Mouse (Mus musculus) forebrain, embryonic 16.5 days (tissue): Measurements from ENCODE around the gene Olfr1508. TPM values are rescaled to one million over a fixed set of nuclear protein-coding genes. Genes with fewer than 3 reads are reported as not detected.
"Not testable (repeated sequence)": the region's sequence is repeated elsewhere in the genome, so short reads cannot be mapped to it uniquely, and the experiment has no call there.

Experiments
- ATAC-seq: fragments of 200-750 bp; cut with Nextera tagmentation; 2 replicates; pipeline ENCODE4 v1.8.0; 2017; ENCODE audit warnings: mild to moderate bottlenecking, moderate library complexity
- H3K27ac ChIP-seq: fragments of 300-500 bp; sonication (generic); 2 replicates; pipeline ENCODE4 v1.5.1; 2014; ENCODE audit warnings: low read length, control low read depth
- H3K27me3 ChIP-seq: fragments of 300-500 bp; sonication (generic); replicated peaks from 2 replicates; pipeline ENCODE4 v1.6.1; 2014; ENCODE audit warnings: low read length; ENCODE audit not compliant: control insufficient read depth, insufficient read depth
- H3K36me3 ChIP-seq: fragments of 300-500 bp; sonication (generic); 2 replicates; pipeline ENCODE4 v1.6.1; 2014; ENCODE audit not compliant: control insufficient read depth, insufficient read depth
- H3K4me1 ChIP-seq: fragments of 300-500 bp; sonication (generic); replicated peaks from 2 replicates; pipeline ENCODE4 v1.6.1; 2014; ENCODE audit warnings: low read length; ENCODE audit not compliant: control insufficient read depth, insufficient read depth
- H3K4me2 ChIP-seq: fragments of 300-500 bp; sonication (generic); 2 replicates; pipeline ENCODE4 v1.6.1; 2014; ENCODE audit warnings: mild to moderate bottlenecking, low read length, control low read depth
- H3K4me3 ChIP-seq: fragments of 300-500 bp; sonication (generic); replicated peaks from 2 replicates; pipeline ENCODE4 v1.5.1; 2014; ENCODE audit warnings: mild to moderate bottlenecking, low read length, control low read depth
- H3K9ac ChIP-seq: fragments of 300-500 bp; sonication (generic); replicated peaks from 2 replicates; pipeline ENCODE4 v1.6.1; 2014; ENCODE audit warnings: low read depth, low read length, control low read depth
- H3K9me3 ChIP-seq: fragments of 300-500 bp; sonication (generic); 2 replicates; pipeline ENCODE4 v1.6.1; 2016; ENCODE audit warnings: low read length; ENCODE audit not compliant: control insufficient read depth
- WGBS: fragments of 180-500 bp; shearing (Covaris S2); extraction: QIAGEN DNeasy Blood & Tissue Kit; methylation state at CpG from one replicate; pipeline ENCODE4 v1.1.7; 2014; 5-methylcytosine and 5-hydroxymethylcytosine counted together
- polyA plus RNA-seq: library from polyadenylated mRNA; unstranded; fragments of >200 nt; fragmentation: Nextera tagmentation; extraction: Ambion mirVana; gene quantifications from 2 replicates; pipeline ENCODE4 v1.2.1, GENCODE M21; 2015

Olfr1508 gene
- polyA plus RNA-seq, result not detected in 2 replicates

- no peak for ATAC-seq
- H3K27me3 ChIP-seq, result no peaks in the 10 kb centered on the region
- H3K36me3 ChIP-seq, result no peaks in the 10 kb centered on the region
- no peaks in the 10 kb centered on the region for H3K4me1 ChIP-seq
- WGBS, result 66% methylated on average over 2 of the region's 2 CpGs
- H3K27ac ChIP-seq, result no peak within 1 kb of the TSS
- no peaks in the 10 kb centered on the region for H3K9me3 ChIP-seq
- H3K4me3 ChIP-seq, result no peak within 1 kb of the TSS
- no peak within 1 kb of the TSS for H3K4me2 ChIP-seq
- H3K9ac ChIP-seq, result no peak within 1 kb of the TSS
Observed at GRCm38 (mm10) chr14:52467395-52467794, at the start of gene Olfr1508. Olfr1508 (minus strand) TSS chr14:52467495.

DNA sequence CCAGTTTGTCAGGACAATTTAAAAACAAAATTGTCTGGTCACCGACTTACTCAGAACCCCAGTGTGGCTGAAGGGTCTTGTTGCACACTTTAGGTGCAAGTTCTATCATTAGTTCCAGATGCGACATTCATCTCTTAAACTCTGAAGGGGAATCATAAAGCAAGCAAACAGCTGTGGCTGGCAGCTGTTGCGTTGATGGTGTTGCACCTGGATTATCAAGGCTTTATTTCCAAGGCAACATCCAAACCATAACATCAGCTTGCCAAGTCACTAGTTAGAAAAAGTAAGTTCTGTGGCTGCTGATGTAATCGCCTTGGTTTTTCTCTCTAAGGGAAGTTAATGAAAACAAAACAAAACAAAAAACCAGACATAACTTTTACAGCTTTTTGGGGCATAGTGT lies 28.2 kb upstream of the Olfr1508 start, which contains the start of gene Olfr1507:
Olfr1507 (minus strand) TSS at position 234 of the 400 bp plus-strand sequence.
- H3K36me3 ChIP-seq, result no peaks in the 10 kb centered on the region
- H3K27me3 ChIP-seq, result no peaks in the 10 kb centered on the region
- no peaks in the 10 kb centered on the region for H3K4me1 ChIP-seq
- no peaks in the 10 kb centered on the region for H3K9me3 ChIP-seq
- H3K27ac ChIP-seq, result no peak within 1 kb of the TSS
- WGBS, result 91% methylated on average over 4 of the region's 4 CpGs
- H3K4me3 ChIP-seq, result no peak within 1 kb of the TSS
- H3K9ac ChIP-seq, result no peak within 1 kb of the TSS
- ATAC-seq, result no peak
- H3K4me2 ChIP-seq, result no peak within 1 kb of the TSS

- H3K4me1 ChIP-seq, result no peaks in the 10 kb centered on the region
- H3K36me3 ChIP-seq, result no peaks in the 10 kb centered on the region
- H3K4me2 ChIP-seq, result no peak overlapping the region
- 92% methylated on average over 1 of the region's 1 CpGs for WGBS
- no peak overlapping the region for H3K9ac ChIP-seq
- H3K27me3 ChIP-seq, result no peaks in the 10 kb centered on the region
- H3K9me3 ChIP-seq, result no peaks in the 10 kb centered on the region
- ATAC-seq, result no peak
- no peak overlapping the region for H3K4me3 ChIP-seq
- H3K27ac ChIP-seq, result no peak overlapping the region
Observed at GRCm38 (mm10) chr14:52465738-52466137, 1.6 kb downstream of the Olfr1508 start.

GRCm38 (mm10) chr14:52461928-52462327 lies 5.4 kb downstream of the Olfr1508 start:
- Histone ChIP-seq H3K27ac (no peak overlapping the region), H3K4me3 (no peak overlapping the region), H3K9ac (no peak overlapping the region), H3K4me1 (no peaks in the 10 kb centered on the region), H3K9me3 (no peaks in the 10 kb centered on the region; the same call in 1 of the 2 replicates), H3K4me2 (no peak overlapping the region), H3K36me3 (no peaks in the 10 kb centered on the region), H3K27me3 (no peaks in the 10 kb centered on the region)
- no peak for ATAC-seq

DNA sequence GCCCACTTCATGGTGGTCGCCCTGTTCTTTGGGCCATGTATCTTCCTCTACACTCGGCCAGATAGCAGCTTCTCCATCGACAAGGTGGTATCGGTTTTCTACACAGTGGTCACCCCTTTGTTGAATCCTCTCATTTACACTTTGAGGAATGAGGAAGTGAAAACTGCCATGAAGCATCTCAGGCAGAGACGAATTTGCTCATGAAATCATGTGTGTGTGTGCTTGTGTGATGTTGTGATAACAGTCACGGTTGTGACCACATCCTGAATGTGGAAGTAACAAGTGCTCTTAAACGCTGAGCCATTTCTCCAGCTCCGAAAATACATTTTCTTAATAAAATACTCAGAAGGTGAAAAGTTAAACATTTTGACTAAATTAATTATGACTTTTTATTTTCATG lies 16.2 kb downstream of the Olfr1508 start:
- no peaks in the 10 kb centered on the region for H3K9me3 ChIP-seq
- no peak overlapping the region for H3K9ac ChIP-seq
- no peaks in the 10 kb centered on the region for H3K4me1 ChIP-seq
- no peaks in the 10 kb centered on the region for H3K36me3 ChIP-seq
- no peak overlapping the region for H3K27ac ChIP-seq
- no peak overlapping the region for H3K4me2 ChIP-seq
- no peak overlapping the region for H3K4me3 ChIP-seq
- no peak for ATAC-seq
- WGBS, result 90% methylated on average over 8 of the region's 8 CpGs
- no peaks in the 10 kb centered on the region for H3K27me3 ChIP-seq

GRCm38 (mm10) chr14:52442690-52443089 lies 24.6 kb downstream of the Olfr1508 start, which contains the start of gene Olfr1509:
Olfr1509 (plus strand) TSS chr14:52442990.
- Histone ChIP-seq H3K9me3 (no peaks in the 10 kb centered on the region), H3K27ac (no peak within 1 kb of the TSS), H3K9ac (no peak within 1 kb of the TSS), H3K4me2 (no peak within 1 kb of the TSS), H3K27me3 (no peaks in the 10 kb centered on the region), H3K4me3 (no peak within 1 kb of the TSS), H3K36me3 (no peaks in the 10 kb centered on the region), H3K4me1 (no peaks in the 10 kb centered on the region)
- no peak for ATAC-seq

- no peak for ATAC-seq
- Histone ChIP-seq H3K36me3 (no peaks in the 10 kb centered on the region), H3K27me3 (no peaks in the 10 kb centered on the region), H3K4me2 (no peak overlapping the region), H3K27ac (no peak overlapping the region), H3K4me1 (no peaks in the 10 kb centered on the region), H3K4me3 (no peak overlapping the region), H3K9ac (no peak overlapping the region), H3K9me3 (no peaks in the 10 kb centered on the region)
- 94% methylated on average over 1 of the region's 1 CpGs for WGBS
Observed at GRCm38 (mm10) chr14:52427686-52428085, 39.6 kb downstream of the Olfr1508 start.

DNA sequence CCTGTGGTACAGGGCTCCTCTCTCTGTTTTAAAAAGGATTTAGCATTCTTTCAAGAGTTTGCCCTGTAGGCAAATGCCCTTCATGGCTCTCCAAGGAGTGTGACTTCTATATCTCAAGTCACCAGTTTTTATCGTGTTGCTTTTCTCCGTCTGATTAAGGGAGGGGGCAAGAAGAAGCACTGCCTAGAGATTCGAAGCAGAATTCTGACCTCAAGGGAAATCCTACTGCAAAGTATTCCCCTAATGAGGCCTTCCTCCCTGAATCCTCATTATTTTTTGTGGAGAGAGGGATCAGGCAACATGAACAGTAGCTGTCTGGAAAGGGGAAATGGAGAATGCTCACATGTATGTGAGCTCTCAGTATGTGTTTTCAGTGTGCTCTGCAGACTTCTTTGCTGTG lies 53.0 kb downstream of the Olfr1508 start, which contains the start of gene Olfr1510:
Olfr1510 (minus strand) TSS at position 101 of the 400 bp plus-strand sequence.
- ATAC-seq, result no peak
- 92% methylated on average over 3 of the region's 3 CpGs for WGBS
- no peak within 1 kb of the TSS for H3K27ac ChIP-seq
- no peaks in the 10 kb centered on the region for H3K27me3 ChIP-seq
- H3K9me3 ChIP-seq, result no peaks in the 10 kb centered on the region
- no peak within 1 kb of the TSS for H3K9ac ChIP-seq
- no peak within 1 kb of the TSS for H3K4me3 ChIP-seq
- no peaks in the 10 kb centered on the region for H3K36me3 ChIP-seq
- no peak within 1 kb of the TSS for H3K4me2 ChIP-seq
- no peaks in the 10 kb centered on the region for H3K4me1 ChIP-seq

- not testable (repeated sequence) for H3K9me3 ChIP-seq, H3K4me1 ChIP-seq, H3K27me3 ChIP-seq, H3K4me2 ChIP-seq, H3K27ac ChIP-seq, ATAC-seq, H3K9ac ChIP-seq, H3K36me3 ChIP-seq, H3K4me3 ChIP-seq
- 84% methylated on average over 7 of the region's 10 CpGs for WGBS
Observed at GRCm38 (mm10) chr14:52410142-52410919, 57.0 kb downstream of the Olfr1508 start.
